Mouse (Mus musculus) MEL (cell line): ENCODE results near the gene Dcdc2c. TPM values are rescaled to one million over a fixed set of nuclear protein-coding genes. Genes with fewer than 3 reads are reported as not detected.

ENCODE experiments used
- DNase-seq: peaks from one replicate; pipeline ENCODE4 v3.0.0; 2011; ENCODE audit warnings: low read depth, low spot score
- H3K27ac ChIP-seq: 2 replicates; pipeline ENCODE4 v1.5.1; 2012; ENCODE audit warnings: low read depth, mild to moderate bottlenecking, control low read depth, low read length, moderate library complexity; ENCODE audit not compliant: control insufficient read depth
- H3K27me3 ChIP-seq, 2 experiments: fragments of 150-350 bp in 1 of 2; sonication (generic) in 1 of 2; 2 replicates each; pipeline ENCODE4 v1.6.1; 2012; ENCODE audit warnings: low read length in 2 of 2, mild to moderate bottlenecking in 2 of 2, improper control_type of control experiment in 1 of 2, moderate library complexity in 1 of 2; ENCODE audit not compliant: insufficient read depth in 2 of 2, control insufficient read depth in 1 of 2
- H3K36me3 ChIP-seq, 2 experiments: 2 replicates each; pipeline ENCODE4 v1.6.1; 2012 to 2014; ENCODE audit warnings: low read length in 2 of 2, improper control_type of control experiment in 1 of 2, inconsistent platforms in 1 of 2, mild to moderate bottlenecking in 1 of 2; ENCODE audit not compliant: insufficient read depth in 2 of 2, control insufficient read depth in 1 of 2
- H3K4me1 ChIP-seq, 2 experiments: fragments of 150-350 bp in 1 of 2; sonication (generic) in 1 of 2; 2 replicates each; pipeline ENCODE4 v1.6.1; 2012; ENCODE audit warnings: low read length in 2 of 2, improper control_type of control experiment in 1 of 2, mild to moderate bottlenecking in 1 of 2; ENCODE audit not compliant: insufficient read depth in 2 of 2, control insufficient read depth in 1 of 2
- H3K4me3 ChIP-seq, 2 experiments: fragments of 150-350 bp in 1 of 2; sonication (generic) in 1 of 2; 2 replicates each; pipeline ENCODE4 v1.5.1; 2012; ENCODE audit warnings: low read depth in 2 of 2, low read length in 2 of 2, mild to moderate bottlenecking in 2 of 2, moderate library complexity in 2 of 2, control low read depth in 1 of 2, improper control_type of control experiment in 1 of 2; ENCODE audit not compliant: control insufficient read depth in 1 of 2, insufficient read depth in 1 of 2
- H3K79me2 ChIP-seq: 2 replicates; pipeline ENCODE4 v1.6.1; 2012; ENCODE audit warnings: mild to moderate bottlenecking, low read length, moderate library complexity; ENCODE audit not compliant: control insufficient read depth, poor library complexity, insufficient read depth
- H3K9ac ChIP-seq: 2 replicates; pipeline ENCODE4 v1.6.1; 2012; ENCODE audit warnings: low read depth, mild to moderate bottlenecking, control low read depth, low read length, moderate library complexity; ENCODE audit not compliant: control insufficient read depth, poor library complexity, severe bottlenecking
- H3K9me3 ChIP-seq: fragments of 150-350 bp; sonication (generic); replicated peaks from 2 replicates; pipeline ENCODE4 v1.6.1; 2012; ENCODE audit warnings: mild to moderate bottlenecking, low read length, improper control_type of control experiment, moderate library complexity; ENCODE audit not compliant: insufficient read depth
- CHD1 ChIP-seq: IDR thresholded peaks from 2 replicates; pipeline ENCODE4 v1.6.1; 2012; ENCODE audit warnings: low read depth, mild to moderate bottlenecking, inconsistent platforms, low read length, improper control_type of control experiment
- CHD2 ChIP-seq: IDR thresholded peaks from 2 replicates; pipeline ENCODE4 v1.6.1; 2011; ENCODE audit warnings: low read length, improper control_type of control experiment
- CTCF ChIP-seq, 3 experiments: IDR thresholded peaks in 2 of 3; conservative IDR thresholded peaks in 1 of 3; 2 replicates each; pipeline ENCODE4 v1.5.1; 2011 to 2012; ENCODE audit warnings: low read length in 3 of 3, low read depth in 2 of 3, mild to moderate bottlenecking in 2 of 3, improper control_type of control experiment in 1 of 3, inconsistent platforms in 1 of 3, mixed read lengths in 1 of 3, moderate library complexity in 1 of 3; ENCODE audit not compliant: control insufficient read depth in 1 of 3, insufficient read depth in 1 of 3, poor library complexity in 1 of 3, severe bottlenecking in 1 of 3
- E2F4 ChIP-seq: IDR thresholded peaks from 2 replicates; pipeline ENCODE4 v1.6.1; 2011; ENCODE audit warnings: low read depth, low read length, improper control_type of control experiment, borderline replicate concordance
- ELF1 ChIP-seq: IDR thresholded peaks from 2 replicates; pipeline ENCODE4 v1.6.1; 2014; ENCODE audit warnings: low read depth, mild to moderate bottlenecking, inconsistent platforms, low read length, improper control_type of control experiment, moderate library complexity
- EP300 ChIP-seq, 2 experiments: IDR thresholded peaks; 2 replicates each; pipeline ENCODE4 v1.6.1; 2011; ENCODE audit warnings: improper control_type of control experiment in 2 of 2, low read length in 2 of 2, low read depth in 1 of 2, mild to moderate bottlenecking in 1 of 2
- GABPA ChIP-seq: IDR thresholded peaks from 2 replicates; pipeline ENCODE4 v1.6.1; 2012; ENCODE audit warnings: low read depth, mild to moderate bottlenecking, inconsistent platforms, low read length, improper control_type of control experiment, moderate library complexity
- GATA1 ChIP-seq: IDR thresholded peaks from 2 replicates; pipeline ENCODE4 v1.6.1; 2011; ENCODE audit warnings: low read depth, low read length, improper control_type of control experiment
- KAT2A ChIP-seq: conservative IDR thresholded peaks from 2 replicates; pipeline ENCODE4 v1.6.1; 2012; ENCODE audit warnings: low read depth, low read length, improper control_type of control experiment, inconsistent platforms
- MAFK ChIP-seq: IDR thresholded peaks from 2 replicates; pipeline ENCODE4 v1.6.1; 2011; ENCODE audit warnings: low read depth, mild to moderate bottlenecking, low read length, improper control_type of control experiment, borderline replicate concordance
- MAX ChIP-seq: IDR thresholded peaks from 2 replicates; pipeline ENCODE4 v1.6.1; 2011; ENCODE audit warnings: low read length, improper control_type of control experiment
- MAZ ChIP-seq: IDR thresholded peaks from 2 replicates; pipeline ENCODE4 v1.6.1; 2012; ENCODE audit warnings: low read depth, mild to moderate bottlenecking, inconsistent platforms, low read length, improper control_type of control experiment
- MEF2A ChIP-seq: IDR thresholded peaks from 2 replicates; pipeline ENCODE4 v1.6.1; 2014; ENCODE audit warnings: low read depth, mild to moderate bottlenecking, inconsistent platforms, low read length, improper control_type of control experiment; ENCODE audit not compliant: poor library complexity, insufficient replicate concordance, severe bottlenecking; ENCODE audit errors: extremely low read depth
- MXI1 ChIP-seq: IDR thresholded peaks from 2 replicates; pipeline ENCODE4 v1.6.1; 2011; ENCODE audit warnings: mild to moderate bottlenecking, low read depth, low read length, improper control_type of control experiment
- MYB ChIP-seq: IDR thresholded peaks from 2 replicates; pipeline ENCODE4 v1.6.1; 2011; ENCODE audit warnings: mild to moderate bottlenecking, low read depth, low read length, improper control_type of control experiment
- NELFE ChIP-seq: IDR thresholded peaks from 2 replicates; pipeline ENCODE4 v1.6.1; 2011; ENCODE audit warnings: low read depth, low read length, improper control_type of control experiment
- NRF1 ChIP-seq: IDR thresholded peaks from 2 replicates; pipeline ENCODE4 v1.6.1; 2014; ENCODE audit warnings: low read depth, mild to moderate bottlenecking, inconsistent platforms, low read length, improper control_type of control experiment, moderate library complexity; ENCODE audit not compliant: poor library complexity, insufficient read depth, severe bottlenecking
- POLR2A ChIP-seq, 2 experiments: IDR thresholded peaks; 2 replicates each; pipeline ENCODE4 v1.6.1; 2011 to 2012; ENCODE audit warnings: low read length in 2 of 2, mild to moderate bottlenecking in 2 of 2, control low read depth in 1 of 2, improper control_type of control experiment in 1 of 2, low read depth in 1 of 2, moderate library complexity in 1 of 2; ENCODE audit not compliant: control insufficient read depth in 1 of 2, insufficient read depth in 1 of 2, poor library complexity in 1 of 2
- POLR2AphosphoS2 ChIP-seq: IDR thresholded peaks from 2 replicates; pipeline ENCODE4 v1.6.1; 2011; ENCODE audit warnings: low read length, improper control_type of control experiment
- RAD21 ChIP-seq: IDR thresholded peaks from 2 replicates; pipeline ENCODE4 v1.6.1; 2011; ENCODE audit warnings: mild to moderate bottlenecking, low read depth, low read length, improper control_type of control experiment
- RCOR1 ChIP-seq: IDR thresholded peaks from 2 replicates; pipeline ENCODE4 v1.6.1; 2012; ENCODE audit warnings: low read depth, mild to moderate bottlenecking, inconsistent platforms, low read length, improper control_type of control experiment
- SIN3A ChIP-seq: IDR thresholded peaks from 2 replicates; pipeline ENCODE4 v1.6.1; 2012; ENCODE audit warnings: low read length, improper control_type of control experiment, inconsistent platforms
- SMC3 ChIP-seq: IDR thresholded peaks from 2 replicates; pipeline ENCODE4 v1.6.1; 2011; ENCODE audit warnings: low read depth, low read length, improper control_type of control experiment
- TBP ChIP-seq: IDR thresholded peaks from 2 replicates; pipeline ENCODE4 v1.8.0; 2011; ENCODE audit warnings: low read depth, low read length, improper control_type of control experiment
- TCF12 ChIP-seq: IDR thresholded peaks from 2 replicates; pipeline ENCODE4 v1.6.1; 2014; ENCODE audit warnings: low read depth, mild to moderate bottlenecking, inconsistent platforms, low read length, improper control_type of control experiment, moderate library complexity
- USF1 ChIP-seq: IDR thresholded peaks from 2 replicates; pipeline ENCODE4 v1.6.1; 2014; ENCODE audit warnings: low read depth, mild to moderate bottlenecking, inconsistent platforms, low read length, improper control_type of control experiment, moderate library complexity
- USF2 ChIP-seq, 2 experiments: IDR thresholded peaks; 2 replicates each; pipeline ENCODE4 v1.6.1; 2011 to 2012; ENCODE audit warnings: improper control_type of control experiment in 2 of 2, low read length in 2 of 2, borderline replicate concordance in 1 of 2, inconsistent platforms in 1 of 2, low read depth in 1 of 2, mild to moderate bottlenecking in 1 of 2; ENCODE audit not compliant: insufficient read depth in 1 of 2
- ZNF384 ChIP-seq: IDR thresholded peaks from 2 replicates; pipeline ENCODE4 v1.6.1; 2012; ENCODE audit warnings: low read depth, mild to moderate bottlenecking, inconsistent platforms, low read length, improper control_type of control experiment
- polyA plus RNA-seq, 2 experiments: library from polyadenylated mRNA; stranded (reverse) in 1 of 2; unstranded in 1 of 2; fragments of >175 nt in 1 of 2; fragments of >200 nt in 1 of 2; gene quantifications; 2 replicates each; pipeline versions ENCODE4 v1.2.1 to v1.2.4; 2012; ENCODE audit warnings: low replicate concordance in 2 of 2, low read depth in 1 of 2; ENCODE audit not compliant: insufficient read length in 2 of 2, insufficient read depth in 1 of 2, missing spikeins in 1 of 2
- total RNA-seq: library from RNA; depleted of rRNA; stranded (reverse); fragments of 300-350 nt; gene quantifications from 2 replicates; pipeline ENCODE4 v1.2.3, GENCODE M21; 2012; rRNA removed

Gene Dcdc2c
- total RNA-seq: not detected in 2 replicates
- under 1 TPM in 1 of 2 experiments, not detected in 1; 0.06 TPM for polyA plus RNA-seq

DNA sequence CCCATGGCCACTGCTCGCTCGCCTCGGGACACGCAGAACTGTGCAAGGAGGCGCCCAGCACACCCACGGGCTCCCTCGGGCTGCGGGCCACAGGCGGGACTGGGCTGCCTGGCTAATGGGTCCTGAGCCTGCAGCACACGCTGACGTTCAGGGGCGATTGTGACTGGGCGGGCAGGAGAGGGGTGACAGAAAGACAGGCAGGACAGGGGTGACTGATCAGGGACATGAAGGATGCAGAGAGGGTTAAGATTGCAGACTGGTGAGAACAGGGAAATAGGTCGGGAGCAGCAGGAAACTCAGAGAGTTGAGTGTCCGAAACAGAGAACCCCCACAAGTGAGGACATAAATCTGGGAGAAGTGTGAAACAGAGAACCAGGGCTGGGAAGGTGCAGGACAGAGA lies at the start of gene Dcdc2c:
Dcdc2c (minus strand) TSS at position 101 of the 400 bp plus-strand sequence.
- no peak within 1 kb of the TSS for H3K4me3 ChIP-seq
- H3K27ac ChIP-seq: no peak within 1 kb of the TSS
- H3K36me3 ChIP-seq: no peaks in the 10 kb centered on the region
- no peaks in the 10 kb centered on the region for H3K4me1 ChIP-seq
- H3K9ac ChIP-seq: no peak within 1 kb of the TSS
- TF ChIP-seq MYB: no peak
- TF ChIP-seq TCF12: no peak
- no peak for TF ChIP-seq CHD2
- no peak for TF ChIP-seq ZNF384
- TF ChIP-seq KAT2A: no peak
- TF ChIP-seq POLR2A (IDR thresholded peaks at IDR 0.05; ENCODE audit: control insufficient read depth in 1 of 2, insufficient read depth in 1 of 2, low read depth in 1 of 2, low read length in 2 of 2, poor library complexity in 1 of 2): no peak
- TF ChIP-seq SIN3A: no peak
- no peak for TF ChIP-seq GABPA
- TF ChIP-seq RAD21: no peak
- TF ChIP-seq POLR2AphosphoS2: no peak
- no peak for TF ChIP-seq CHD1
- TF ChIP-seq GATA1: no peak
- no peak for TF ChIP-seq MAX
- TF ChIP-seq MXI1: no peak
- no peak for TF ChIP-seq E2F4
- TF ChIP-seq ELF1: no peak
- no peak for TF ChIP-seq SMC3
- TF ChIP-seq MEF2A: no peak
- TF ChIP-seq MAZ: no peak
- no peak for DNase-seq
- H3K27me3 ChIP-seq: no peaks in the 10 kb centered on the region
- H3K9me3 ChIP-seq: no peaks in the 10 kb centered on the region
- no peaks in the 10 kb centered on the region for H3K79me2 ChIP-seq

DNA sequence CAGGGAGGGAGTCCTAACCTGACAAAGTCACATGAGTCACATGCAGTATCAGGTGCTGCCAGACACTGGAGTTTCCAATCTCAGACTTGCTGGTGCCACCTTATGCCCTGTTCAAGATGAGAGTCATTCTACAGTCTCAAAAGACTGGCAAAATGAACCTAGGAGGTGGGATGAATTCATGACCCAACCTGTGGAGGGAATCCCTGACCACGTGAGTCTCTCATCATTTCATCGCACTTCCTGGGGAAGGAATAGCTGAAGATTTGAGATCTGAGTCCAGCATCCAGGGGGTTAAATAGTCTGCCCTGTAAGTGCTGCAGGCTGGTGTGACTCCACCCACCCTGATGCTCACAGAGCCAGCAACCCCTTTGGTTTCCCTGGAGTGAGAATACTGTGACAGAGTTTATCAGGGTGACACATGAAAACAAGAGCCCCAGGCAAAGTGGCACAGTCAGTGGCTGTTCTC lies 46.4 kb upstream of the Dcdc2c start:
- peak overlapping the region; percentile 61 for H3K9ac ChIP-seq
- peak overlapping the region; percentile 41 to 53 for H3K4me3 ChIP-seq
- H3K79me2 ChIP-seq: no peaks in the 10 kb centered on the region
- no peaks in the 10 kb centered on the region for H3K9me3 ChIP-seq
- peak overlapping the region; percentile 93 for H3K27ac ChIP-seq
- H3K27me3 ChIP-seq: no peaks in the 10 kb centered on the region
- H3K4me1 ChIP-seq: peaks cover 18 to 36% of the 10 kb centered on the region in 2 experiments
- H3K36me3 ChIP-seq: peaks cover 0 to 15% of the 10 kb centered on the region in 2 experiments; a peak in 2 of 4 replicates
- peak; percentile 87 for DNase-seq
- TF ChIP-seq NRF1 (no peak), USF1 (peak; percentile 64; the same call in 1 of the 2 replicates), NELFE (no peak), MXI1 (peak; percentile 67), TBP (0 out of 2 replicates have a peak, but pooled peaks have one; percentile 35), TCF12 (peak; percentile 50; the same call in 1 of the 2 replicates), KAT2A (0 out of 2 replicates have a peak, but pooled peaks have one; percentile 28), RAD21 (no peak), E2F4 (no peak), MAX (peak; percentile 61; the same call in 1 of the 2 replicates), USF2 (IDR thresholded peaks at IDR 0.05; ENCODE audit: borderline replicate concordance in 1 of 2, insufficient read depth in 1 of 2, low read depth in 1 of 2, low read length in 2 of 2) (0 out of 4 replicates have a peak, but pooled peaks of 1 of the 2 experiments have one; percentile 15), SMC3 (no peak), GABPA (no peak), CTCF (IDR thresholded peaks at IDR 0.05 in 2 of 3, conservative IDR thresholded peaks at IDR 0.05 in 1 of 3; ENCODE audit: control insufficient read depth in 1 of 3, insufficient read depth in 1 of 3, low read depth in 2 of 3, low read length in 3 of 3, poor library complexity in 1 of 3, severe bottlenecking in 1 of 3) (no peak), RCOR1 (0 out of 2 replicates have a peak, but pooled peaks have one; percentile 28), CHD2 (no peak), SIN3A (peak; percentile 55), MAFK (no peak), EP300 (IDR thresholded peaks at IDR 0.05; ENCODE audit: low read depth in 1 of 2, low read length in 2 of 2) (peak; percentile 60 to 64), POLR2A (IDR thresholded peaks at IDR 0.05; ENCODE audit: control insufficient read depth in 1 of 2, insufficient read depth in 1 of 2, low read depth in 1 of 2, low read length in 2 of 2, poor library complexity in 1 of 2) (no peak), POLR2AphosphoS2 (peak; percentile 48; the same call in 1 of the 2 replicates), GATA1 (no peak)
